Mouse (Mus musculus) forebrain, embryonic 14.5 days (tissue): Measurements from ENCODE around the gene Rad51d. TPM values are rescaled to one million over a fixed set of nuclear protein-coding genes. Genes with fewer than 3 reads are reported as not detected.
"Not testable (repeated sequence)": the region's sequence is repeated elsewhere in the genome, so short reads cannot be mapped to it uniquely, and the experiment has no call there.

Experiments
- ATAC-seq: fragments of 200-750 bp; cut with Nextera tagmentation; 2 replicates; pipeline ENCODE4 v1.8.0; 2017; ENCODE audit warnings: mild to moderate bottlenecking, moderate library complexity
- DNase-seq: peaks from one replicate; pipeline ENCODE4 v3.0.0-alpha.2; 2015; ENCODE audit warnings: low spot score
- H3K27ac ChIP-seq: fragments of 300-500 bp; sonication (generic); 2 replicates; pipeline ENCODE4 v1.5.1; 2014; ENCODE audit warnings: low read depth, mild to moderate bottlenecking, control low read depth, low read length, moderate library complexity
- H3K27me3 ChIP-seq: fragments of 300-500 bp; sonication (generic); replicated peaks from 2 replicates; pipeline ENCODE4 v1.6.1; 2014; ENCODE audit warnings: low read length, control low read depth, mixed read lengths; ENCODE audit not compliant: control insufficient read depth, insufficient read depth
- H3K36me3 ChIP-seq: fragments of 300-500 bp; sonication (generic); 2 replicates; pipeline ENCODE4 v1.6.1; 2014; ENCODE audit warnings: low read length, control low read depth; ENCODE audit not compliant: control insufficient read depth, insufficient read depth
- H3K4me1 ChIP-seq: fragments of 300-500 bp; sonication (generic); 2 replicates; pipeline ENCODE4 v1.6.1; 2014; ENCODE audit warnings: antibody characterized with exemption, low read length, control low read depth; ENCODE audit not compliant: control insufficient read depth, insufficient read depth
- H3K4me2 ChIP-seq: fragments of 300-500 bp; sonication (generic); 2 replicates; pipeline ENCODE4 v1.6.1; 2014; ENCODE audit warnings: mild to moderate bottlenecking, control low read depth, low read length
- H3K4me3 ChIP-seq: fragments of 300-500 bp; sonication (generic); 2 replicates; pipeline ENCODE4 v1.5.1; 2014; ENCODE audit warnings: low read depth, low read length, control low read depth
- H3K9ac ChIP-seq: fragments of 300-500 bp; sonication (generic); 2 replicates; pipeline ENCODE4 v1.6.1; 2014; ENCODE audit warnings: mild to moderate bottlenecking, low read length, control low read depth, moderate library complexity
- H3K9me3 ChIP-seq: fragments of 300-500 bp; sonication (generic); replicated peaks from 2 replicates; pipeline ENCODE4 v1.6.1; 2016; ENCODE audit warnings: low read length, control low read depth, mixed read lengths; ENCODE audit not compliant: control insufficient read depth
- WGBS: fragments of 180-500 bp; shearing (Covaris S2); extraction: QIAGEN DNeasy Blood & Tissue Kit; methylation state at CpG from one replicate; pipeline ENCODE4 v1.1.7; 2014; 5-methylcytosine and 5-hydroxymethylcytosine counted together
- polyA plus RNA-seq: library from polyadenylated mRNA; unstranded; fragments of >200 nt; fragmentation: Nextera tagmentation; extraction: Ambion mirVana; gene quantifications from 2 replicates; pipeline ENCODE4 v1.2.1, GENCODE M21; 2014

The Rad51d gene
- polyA plus RNA-seq, 1 experiment from 2014 or later, result 14.2 TPM

GRCm38 (mm10) chr11:82844771-82845414 is 45.5 kb downstream of the Rad51d start:
- no peak overlapping the region for H3K4me3 ChIP-seq
- H3K4me2 ChIP-seq, result no peak overlapping the region
- no peaks in the 10 kb centered on the region for H3K36me3 ChIP-seq
- WGBS, result 72% methylated on average over 11 of the region's 11 CpGs
- H3K9me3 ChIP-seq, result no peaks in the 10 kb centered on the region
- DNase-seq, result no peak
- no peak overlapping the region for H3K9ac ChIP-seq
- peaks cover 10% of the 10 kb centered on the region for H3K4me1 ChIP-seq
- no peaks in the 10 kb centered on the region for H3K27me3 ChIP-seq
- H3K27ac ChIP-seq, result no peak overlapping the region
- ATAC-seq, result no peak

GRCm38 (mm10) chr11:82838511-82838910 is 51.9 kb downstream of the Rad51d start:
- H3K27me3 ChIP-seq, result no peaks in the 10 kb centered on the region
- H3K4me3 ChIP-seq, result no peak overlapping the region
- no peaks in the 10 kb centered on the region for H3K9me3 ChIP-seq
- no peaks in the 10 kb centered on the region for H3K36me3 ChIP-seq
- peaks cover 18% of the 10 kb centered on the region for H3K4me1 ChIP-seq
- DNase-seq, result no peak
- H3K9ac ChIP-seq, result no peak overlapping the region
- no peak overlapping the region for H3K4me2 ChIP-seq
- WGBS, result 41% methylated on average over 5 of the region's 5 CpGs
- no peak overlapping the region for H3K27ac ChIP-seq
- ATAC-seq, result no peak

GRCm38 (mm10) chr11:82837848-82838247 is 52.6 kb downstream of the Rad51d start:
- H3K27me3 ChIP-seq, result no peaks in the 10 kb centered on the region
- no peak overlapping the region for H3K27ac ChIP-seq
- WGBS, result 6% methylated on average over 7 of the region's 7 CpGs
- ATAC-seq (no peak), DNase-seq (no peak)
- H3K4me1 ChIP-seq, result peaks cover 18% of the 10 kb centered on the region
- no peaks in the 10 kb centered on the region for H3K9me3 ChIP-seq
- H3K9ac ChIP-seq, result no peak overlapping the region
- H3K4me2 ChIP-seq, result no peak overlapping the region
- H3K4me3 ChIP-seq, result no peak overlapping the region
- H3K36me3 ChIP-seq, result no peaks in the 10 kb centered on the region

GRCm38 (mm10) chr11:82837192-82837591 is 53.2 kb downstream of the Rad51d start:
- ATAC-seq (no peak), DNase-seq (no peak)
- WGBS, result 20% methylated on average over 7 of the region's 7 CpGs

GRCm38 (mm10) chr11:82835616-82836432 is 54.6 kb downstream of the Rad51d start:
- no peaks in the 10 kb centered on the region for H3K36me3 ChIP-seq
- no peaks in the 10 kb centered on the region for H3K9me3 ChIP-seq
- WGBS, result 50% methylated on average over 11 of the region's 11 CpGs
- no peak overlapping the region for H3K27ac ChIP-seq
- H3K9ac ChIP-seq, result no peak overlapping the region
- no peak overlapping the region for H3K4me2 ChIP-seq
- DNase-seq (no peak), ATAC-seq (no peak)
- no peak overlapping the region for H3K4me3 ChIP-seq
- H3K4me1 ChIP-seq, result peaks cover 26% of the 10 kb centered on the region
- H3K27me3 ChIP-seq, result no peaks in the 10 kb centered on the region

More at GRCm38 (mm10) chr11:82837192-82837591, 53.2 kb downstream of the Rad51d start:
- Histone ChIP-seq H3K27ac (no peak overlapping the region), H3K9ac (no peak overlapping the region), H3K27me3 (no peaks in the 10 kb centered on the region), H3K9me3 (no peaks in the 10 kb centered on the region), H3K4me2 (no peak overlapping the region), H3K4me1 (peaks cover 18% of the 10 kb centered on the region), H3K4me3 (no peak overlapping the region), H3K36me3 (no peaks in the 10 kb centered on the region)

GRCm38 (mm10) chr11:82834359-82834758 is 56.1 kb downstream of the Rad51d start:
- not testable (repeated sequence) for H3K9ac ChIP-seq, ATAC-seq, H3K36me3 ChIP-seq, H3K4me2 ChIP-seq, H3K4me3 ChIP-seq, H3K27me3 ChIP-seq, H3K27ac ChIP-seq, H3K9me3 ChIP-seq, DNase-seq
- 95% methylated on average over 7 of the region's 7 CpGs for WGBS
- peaks cover 26% of the 10 kb centered on the region for H3K4me1 ChIP-seq

- no peaks in the 10 kb centered on the region for H3K36me3 ChIP-seq
- 90% methylated on average over 8 of the region's 8 CpGs for WGBS
- no peak overlapping the region for H3K27ac ChIP-seq
- no peak for DNase-seq
- H3K4me1 ChIP-seq, result peaks cover 25% of the 10 kb centered on the region
- no peak overlapping the region for H3K9ac ChIP-seq
- H3K4me3 ChIP-seq, result no peak overlapping the region
- no peaks in the 10 kb centered on the region for H3K9me3 ChIP-seq
- no peaks in the 10 kb centered on the region for H3K27me3 ChIP-seq
- ATAC-seq, result no peak
- H3K4me2 ChIP-seq, result no peak overlapping the region
Observed at GRCm38 (mm10) chr11:82833929-82834328, 56.5 kb downstream of the Rad51d start.

- H3K27me3 ChIP-seq, H3K9me3 ChIP-seq, H3K4me3 ChIP-seq, H3K27ac ChIP-seq, H3K4me2 ChIP-seq, H3K9ac ChIP-seq, H3K36me3 ChIP-seq, DNase-seq, ATAC-seq: not testable (repeated sequence)
- 83% methylated on average over 10 of the region's 10 CpGs for WGBS
- H3K4me1 ChIP-seq, result peaks cover 13% of the 10 kb centered on the region
Observed at GRCm38 (mm10) chr11:82832402-82832801, 58.0 kb downstream of the Rad51d start.
